Mouse (Mus musculus): ENCODE results near the gene Pkdrej.
"Not testable (repeated sequence)": the region's sequence is repeated elsewhere in the genome, so short reads cannot be mapped to it uniquely, and the experiment has no call there.

The Pkdrej gene

GRCm38 (mm10) chr15:85821203-85822010, at the start of gene Pkdrej:
Gene Pkdrej, minus strand, starts transcription at chr15:85821734.
- peak; percentile 95 for DNase-seq

GRCm38 (mm10) chr15:85867696-85868095, 46.2 kb upstream of the Pkdrej start:
- DNase-seq: peak; percentile 95

GRCm38 (mm10) chr15:85865913-85866312, 44.4 kb upstream of the Pkdrej start:
- not testable (repeated sequence) for DNase-seq

DNA sequence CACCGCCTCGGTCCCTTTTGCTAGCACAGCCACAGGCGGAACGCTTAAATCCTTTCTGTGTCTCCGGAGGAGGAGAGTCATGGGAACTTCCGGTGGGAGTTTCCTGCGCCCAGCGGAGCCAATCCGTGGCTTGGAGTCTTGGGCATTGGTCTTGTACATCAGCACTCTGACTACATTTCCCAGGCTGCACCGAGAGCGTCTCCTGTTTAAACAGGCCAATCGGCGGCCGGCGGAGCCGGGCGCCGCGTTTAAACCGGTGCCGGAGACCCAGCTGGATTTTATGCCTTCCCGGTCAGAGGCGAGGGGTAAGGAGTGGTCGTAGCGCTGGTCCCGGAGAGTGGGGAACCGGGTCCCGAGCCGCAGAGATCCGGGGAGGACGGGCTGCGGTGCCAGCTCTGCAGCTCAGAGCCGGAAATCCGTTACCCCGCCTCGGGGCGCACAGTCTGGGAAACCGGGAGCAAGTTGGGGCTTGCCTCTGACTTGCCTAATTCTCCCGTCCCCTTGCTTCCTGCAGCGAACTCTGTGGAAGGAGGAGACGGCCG, 38.0 kb upstream of the Pkdrej start, which contains the start of gene Gtse1:
TSS of gene Gtse1 (plus strand) at position 256 of the 542 bp plus-strand sequence.
- peak; percentile 100 for DNase-seq

DNA sequence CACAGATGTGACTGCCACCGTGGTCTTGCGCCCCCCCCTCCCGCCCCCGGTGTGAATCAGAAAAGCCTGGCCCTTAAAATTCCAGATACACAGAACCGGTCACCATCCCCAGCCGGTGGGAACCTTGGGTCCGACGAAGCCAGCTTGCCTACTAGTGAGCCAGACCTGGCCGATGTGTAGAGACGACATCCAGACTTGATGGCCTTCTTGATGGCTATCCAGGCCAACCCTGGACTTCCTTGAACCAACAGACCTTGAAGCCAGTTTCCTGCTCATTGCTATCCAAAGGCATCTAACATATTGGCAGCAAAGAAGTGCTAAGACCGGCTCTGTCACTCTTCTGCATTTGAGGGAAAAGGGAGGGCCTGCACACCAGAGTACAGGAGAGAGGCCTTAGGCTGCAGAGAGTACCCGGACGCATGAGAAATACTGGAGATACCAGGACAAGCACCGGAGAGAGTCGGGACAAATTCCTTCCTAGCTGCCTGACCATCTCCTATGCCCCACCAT, 37.5 kb upstream of the Pkdrej start:
- no peak for DNase-seq

DNA sequence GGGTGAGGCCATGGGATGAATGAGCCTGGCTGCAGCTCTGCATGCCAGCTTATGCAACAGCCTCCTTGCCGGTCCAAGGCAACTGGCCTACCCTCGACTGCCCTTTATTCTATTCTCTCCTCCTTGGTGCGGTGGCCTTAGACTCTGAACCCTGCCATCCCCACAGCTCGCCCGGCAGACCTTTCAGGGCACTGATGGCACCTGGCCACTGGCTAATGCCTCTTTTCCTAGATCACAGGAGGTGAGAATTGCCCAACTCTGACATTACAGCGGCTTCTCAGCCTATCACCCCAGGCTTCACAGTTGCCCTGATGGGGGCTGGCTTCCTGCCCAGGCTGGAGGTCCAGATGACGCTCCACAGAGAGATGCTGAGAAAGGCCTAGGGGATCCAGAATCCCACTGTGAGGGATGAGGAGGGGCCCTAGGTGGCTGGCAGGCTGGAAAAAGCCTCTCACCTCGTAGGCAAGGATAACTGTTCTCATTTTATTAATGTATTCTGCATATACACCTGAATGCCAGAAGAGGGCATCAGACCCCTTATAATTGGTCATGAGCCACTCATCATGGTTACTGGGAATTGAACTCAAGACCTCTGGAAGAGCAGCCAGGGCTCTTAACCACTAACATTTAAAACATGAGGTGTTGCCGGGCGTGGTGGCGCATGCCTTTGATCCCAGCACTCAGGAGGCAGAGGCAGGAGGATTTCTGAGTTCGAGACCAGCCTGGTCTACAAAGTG, 30.3 kb upstream of the Pkdrej start:
- DNase-seq: no peak

DNA sequence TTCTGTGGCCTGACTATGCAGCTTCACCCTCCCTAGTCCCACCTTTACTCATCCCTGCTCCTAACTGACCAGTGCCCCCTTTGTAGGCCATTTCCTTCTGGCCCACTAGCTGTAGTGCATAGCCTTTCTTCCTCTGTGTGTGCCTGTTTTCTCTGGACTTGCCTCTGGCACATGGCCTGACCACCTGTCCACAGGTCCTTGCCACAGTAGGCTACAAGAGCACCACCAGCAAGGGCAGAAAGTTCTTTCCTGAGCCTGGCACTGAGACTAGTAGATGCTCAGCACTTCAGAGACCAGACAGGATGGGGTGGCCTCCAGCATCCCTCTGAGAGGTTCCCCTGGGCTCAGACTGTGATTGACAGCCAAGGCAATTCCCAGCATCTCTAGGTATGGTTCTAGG, 23.5 kb upstream of the Pkdrej start:
- no peak for DNase-seq

GRCm38 (mm10) chr15:85841796-85842360, 20.3 kb upstream of the Pkdrej start:
- no peak for DNase-seq

DNA sequence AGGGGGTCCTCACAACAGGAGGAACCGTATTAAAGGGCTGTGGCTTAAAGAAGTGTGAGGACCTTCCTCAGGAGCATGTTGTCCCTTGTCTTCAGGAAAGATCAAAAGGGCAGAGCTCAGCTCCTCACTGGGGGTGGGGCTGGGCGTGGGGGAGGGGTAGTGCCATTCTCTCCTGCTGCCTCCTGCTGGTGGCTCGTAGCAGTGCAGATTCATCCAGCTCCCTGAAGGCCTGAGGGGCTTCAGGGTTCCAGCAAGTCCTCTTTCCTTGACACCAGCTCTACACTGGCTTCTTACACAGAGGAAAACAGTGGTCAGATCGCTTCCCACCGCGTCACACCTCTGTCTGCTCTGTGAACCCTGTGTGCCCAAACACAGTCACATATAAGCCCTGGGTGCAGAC, 19.4 kb upstream of the Pkdrej start:
- DNase-seq: no peak

DNA sequence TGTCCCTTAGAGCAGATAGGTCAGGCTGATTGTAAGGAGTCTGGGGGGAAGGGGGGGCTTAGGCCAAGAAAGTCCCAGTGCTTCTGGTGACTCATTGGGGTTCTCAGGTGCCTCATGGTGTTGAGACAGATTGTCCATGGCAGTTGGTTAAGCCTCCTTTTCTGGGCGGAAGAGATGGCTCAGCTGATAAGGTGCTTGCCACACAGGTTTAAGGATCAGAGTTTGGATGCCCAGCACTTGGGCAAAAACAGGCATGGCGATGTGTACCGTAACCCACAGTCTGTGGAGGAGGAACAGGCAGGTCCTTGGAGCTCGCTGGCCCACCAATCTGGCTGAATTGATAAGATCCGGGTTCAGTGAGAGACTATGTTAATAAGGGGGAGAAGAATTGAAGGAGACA, 15.4 kb upstream of the Pkdrej start:
- DNase-seq: no peak

GRCm38 (mm10) chr15:85835335-85835734, 13.8 kb upstream of the Pkdrej start:
- DNase-seq: no peak

DNA sequence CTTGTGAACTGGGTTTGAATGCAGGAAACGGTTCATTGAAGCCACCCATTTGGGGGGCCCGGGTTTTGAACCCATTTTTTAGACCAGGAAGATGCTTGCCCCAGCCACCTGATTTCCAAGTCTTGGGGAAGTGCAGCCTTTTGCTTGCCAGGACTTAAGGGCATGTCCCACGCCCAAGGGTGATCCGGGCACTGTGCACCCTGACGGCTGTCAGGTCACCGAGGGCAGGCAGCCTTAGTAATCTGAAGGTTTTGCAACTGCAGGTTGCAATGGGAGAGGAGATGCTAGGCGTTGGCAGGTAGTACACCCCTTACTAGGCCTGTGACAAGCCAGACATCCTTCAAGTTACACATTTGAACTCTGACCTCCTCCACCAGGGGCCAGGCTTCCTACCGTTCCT, 11.1 kb upstream of the Pkdrej start:
- DNase-seq: no peak

- peak; percentile 100 for DNase-seq
Measured at GRCm38 (mm10) chr15:85831954-85832590, 10.5 kb upstream of the Pkdrej start, which contains the start of gene Ttc38. Gene Ttc38, plus strand, starts transcription at chr15:85832306.

- no peak for DNase-seq
Measured at GRCm38 (mm10) chr15:85829470-85829869, 7.9 kb upstream of the Pkdrej start.

DNA sequence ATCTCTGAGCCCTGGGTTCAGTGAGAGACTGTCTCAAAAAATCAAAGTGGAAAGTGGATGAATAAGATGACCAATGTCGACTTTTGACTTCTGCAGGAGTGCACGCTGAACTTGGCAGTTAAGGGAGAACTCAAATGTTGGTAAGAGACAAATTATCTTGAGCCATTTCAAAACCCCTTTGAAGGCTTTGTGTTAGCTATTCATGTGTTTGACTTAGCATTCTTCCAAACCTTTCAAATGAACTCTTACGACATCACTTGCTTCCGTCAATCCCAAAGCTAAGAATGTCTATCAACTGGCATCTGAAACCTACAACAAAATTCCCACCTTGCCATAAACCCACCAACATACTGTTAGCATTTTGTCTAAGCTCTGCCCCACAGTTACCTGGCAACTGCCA, 6.5 kb upstream of the Pkdrej start:
- DNase-seq: no peak

DNA sequence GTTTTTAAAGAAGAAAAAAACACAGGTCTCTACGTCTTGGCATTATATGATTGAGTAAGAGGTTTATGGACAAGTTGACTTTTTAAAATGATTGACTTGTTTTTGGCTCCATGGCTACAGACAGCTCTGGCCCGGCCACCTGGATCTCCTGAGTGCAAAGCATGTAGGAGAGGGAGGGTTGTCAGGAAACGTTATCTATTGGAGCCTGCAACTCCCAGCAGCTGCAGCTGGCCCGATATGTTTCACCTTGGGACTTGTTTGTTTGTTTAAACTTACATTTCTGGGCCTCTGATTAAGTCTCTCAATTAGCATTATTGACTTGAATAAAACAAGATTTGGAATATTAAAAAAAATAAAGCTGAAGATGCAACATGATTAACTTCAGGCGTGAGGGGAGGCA, 5.1 kb upstream of the Pkdrej start:
- DNase-seq: no peak

DNA sequence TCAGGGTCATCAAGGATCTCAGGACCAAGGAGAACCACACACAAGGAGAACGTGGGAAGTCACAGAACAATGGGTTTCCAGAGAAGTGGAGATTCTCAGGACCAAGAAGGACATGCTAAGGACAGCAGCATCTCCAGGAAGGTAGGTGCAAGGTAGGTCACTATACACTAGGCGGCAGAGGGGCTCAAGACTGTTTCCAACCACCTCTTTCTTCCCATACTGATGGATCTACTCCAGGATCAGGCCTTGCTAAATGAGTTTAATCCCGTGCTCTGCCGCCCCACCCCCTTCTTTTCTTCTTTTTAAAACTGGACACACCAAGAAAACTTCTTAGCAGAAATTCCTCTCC, 451 bp upstream of the Pkdrej start:
- DNase-seq: no peak

- DNase-seq: no peak
Measured at GRCm38 (mm10) chr15:85813428-85813827, 8.1 kb downstream of the Pkdrej start.

DNA sequence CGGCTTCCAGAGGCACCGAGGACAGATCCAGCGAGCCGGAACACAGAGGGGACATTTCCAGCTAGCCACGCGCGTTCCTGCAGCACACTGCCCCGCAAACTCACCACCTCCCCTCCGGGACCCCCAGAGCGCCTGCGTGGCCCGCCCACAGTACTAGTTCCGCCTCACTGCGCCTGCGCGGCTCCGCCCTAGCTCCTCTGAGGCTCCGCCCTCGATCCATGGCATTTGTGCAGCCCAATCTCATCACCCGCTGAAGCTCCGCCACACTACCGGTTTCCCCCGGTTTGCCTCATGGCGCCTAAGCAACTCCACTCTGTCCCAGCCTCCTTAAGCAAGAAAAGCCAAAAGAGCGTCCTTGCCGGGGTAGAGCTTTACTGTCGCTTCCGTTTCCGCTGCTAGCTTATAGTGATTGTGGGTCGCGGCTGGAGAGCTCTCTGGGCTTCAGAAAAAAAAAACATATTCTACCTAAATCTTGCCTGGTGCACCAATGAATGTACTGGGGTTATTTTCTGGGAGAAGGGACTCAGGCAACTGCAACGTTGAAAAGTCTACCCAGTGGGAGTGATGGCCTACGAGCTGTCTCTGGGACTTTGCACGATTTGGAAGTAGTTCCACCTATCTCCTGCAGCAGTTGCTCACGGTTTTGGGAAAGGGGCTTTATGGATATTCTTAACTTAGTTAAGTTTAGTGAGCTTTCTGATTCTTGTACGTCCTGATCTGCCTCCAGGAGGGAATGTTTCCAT, 9.8 kb downstream of the Pkdrej start, which contains the start of gene Cdpf1:
TSS of gene Cdpf1 (minus strand) at position 163 of the 743 bp plus-strand sequence.
- peak; percentile 100 for DNase-seq

DNA sequence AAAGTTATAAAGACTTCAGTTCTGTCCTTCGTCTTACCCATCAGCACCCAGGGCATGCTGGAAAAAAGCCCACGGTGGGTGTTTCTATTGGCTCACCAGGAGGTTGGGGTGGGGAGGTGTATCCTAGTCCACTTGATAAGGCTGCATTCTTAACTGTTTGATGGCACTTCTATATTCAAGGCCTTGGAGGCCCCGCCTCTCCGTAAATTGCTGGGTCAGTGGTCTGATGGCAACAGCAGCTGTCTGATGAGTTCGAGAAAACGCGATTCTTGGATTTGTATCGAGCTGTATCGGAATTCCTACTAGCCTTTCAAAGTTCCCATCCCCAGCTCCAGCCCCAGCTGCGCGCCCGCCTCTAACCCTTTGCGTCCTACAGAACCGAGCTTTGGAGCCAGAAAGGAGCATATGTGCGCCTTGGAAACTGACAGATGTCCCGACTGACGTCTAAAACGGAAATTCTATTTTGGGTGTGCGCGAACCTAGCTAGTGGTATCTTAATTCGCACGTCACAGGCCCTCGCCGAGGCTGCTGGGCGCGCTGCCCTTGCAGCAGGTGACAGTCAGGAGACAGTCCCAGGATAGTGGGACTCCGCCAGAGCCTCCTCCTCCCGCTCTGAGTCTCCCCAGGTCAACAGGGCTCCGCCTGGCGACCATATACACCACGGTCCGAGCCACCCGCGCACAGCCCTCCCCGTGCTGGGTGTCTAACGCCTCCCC, 10.6 kb downstream of the Pkdrej start:
- DNase-seq: peak; percentile 97

DNA sequence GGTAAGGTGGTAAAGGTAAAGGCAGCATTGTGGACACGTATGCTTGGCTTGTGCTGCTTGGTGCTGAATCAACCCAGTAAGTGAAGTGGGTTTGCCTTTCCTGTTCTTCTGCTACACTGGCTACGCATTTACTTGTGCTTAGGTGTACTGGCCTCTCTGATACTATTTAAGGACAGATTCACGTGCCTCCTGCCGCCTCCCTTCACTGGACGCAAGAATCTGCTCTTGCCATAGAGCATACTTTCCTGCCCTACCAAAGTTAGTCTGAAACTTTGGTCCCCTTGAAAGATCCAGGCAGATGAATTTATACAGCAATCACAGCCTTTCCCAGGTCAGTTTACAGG, 11.1 kb downstream of the Pkdrej start:
- DNase-seq: no peak

Measured in heart, adult 11 months (tissue).